Mouse (Mus musculus): Measurements from ENCODE around the gene Rorb. TPM values are rescaled to one million over a fixed set of nuclear protein-coding genes. Genes with fewer than 3 reads are reported as not detected.
A peak's percentile ranks its signal among the peaks of the same experiment; 100 is the strongest.

Rorb gene
- polyA plus RNA-seq (2014; fragmentation: Nextera tagmentation; extraction: Ambion mirVana), result 2.1 and 4.2 TPM in 2 replicates

- DNase-seq (ENCODE audit: low spot score) (peak; percentile 91), ATAC-seq (replicated peaks; ENCODE audit: insufficient number of reproducible peaks, low FRiP score, low TSS enrichment, low read depth) (peak; percentile 97)
- no peak within 1 kb of the TSS for H3K27ac ChIP-seq (replicated peaks; ENCODE audit: low read depth, low read length)
- no peaks in the 10 kb centered on the region for H3K9me3 ChIP-seq (replicated peaks; ENCODE audit: control insufficient read depth, low read length)
- peaks cover 21% of the 10 kb centered on the region for H3K27me3 ChIP-seq (ENCODE audit: control insufficient read depth, insufficient read depth, low read length)
- H3K4me3 ChIP-seq (ENCODE audit: low read depth, low read length), result peak within 1 kb of the TSS; percentile 38
- no peaks in the 10 kb centered on the region for H3K36me3 ChIP-seq (replicated peaks; ENCODE audit: control insufficient read depth, insufficient read depth, low read depth, low read length)
- 0 out of 2 replicates have a peak, but pooled peaks cover 2% of the 10 kb centered on the region for H3K4me1 ChIP-seq (ENCODE audit: control insufficient read depth, insufficient read depth, low read length)
- peak within 1 kb of the TSS; percentile 43 for H3K9ac ChIP-seq (replicated peaks; ENCODE audit: low read length)
- peak within 1 kb of the TSS; percentile 91 for H3K4me2 ChIP-seq (ENCODE audit: low read depth, low read length)
- WGBS, result under 1% methylated on average over 25 of the region's 25 CpGs
These were observed at the start of gene Rorb for GRCm38 (mm10) chr19:19110793-19111427. Gene Rorb, minus strand, starts transcription at chr19:19111196.

DNA sequence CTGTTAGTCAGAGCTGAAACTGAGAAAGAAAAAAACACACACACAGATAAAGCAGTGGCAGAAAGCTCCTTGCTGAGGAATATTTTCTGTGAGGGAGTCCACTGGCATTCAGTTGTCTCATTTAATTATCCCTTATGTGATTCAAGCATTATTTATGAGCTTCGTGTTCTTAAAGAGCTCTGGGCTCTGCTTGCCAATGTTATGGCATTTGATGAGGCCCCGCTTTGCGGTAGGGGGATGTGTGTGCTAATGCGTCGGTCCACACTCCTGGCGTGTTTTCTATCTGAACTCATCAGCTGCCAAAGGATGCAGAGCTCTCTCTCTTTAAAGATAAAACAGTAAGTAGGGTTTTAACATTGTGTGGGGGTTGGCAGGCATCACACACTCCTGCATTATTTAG lies 37.9 kb upstream of the Rorb start:
- Histone ChIP-seq H3K9ac (replicated peaks; ENCODE audit: low read length) (no peak overlapping the region), H3K4me1 (ENCODE audit: control insufficient read depth, insufficient read depth, low read length) (no peaks in the 10 kb centered on the region), H3K36me3 (replicated peaks; ENCODE audit: control insufficient read depth, insufficient read depth, low read depth, low read length) (no peaks in the 10 kb centered on the region), H3K4me3 (ENCODE audit: low read depth, low read length) (no peak overlapping the region), H3K9me3 (replicated peaks; ENCODE audit: control insufficient read depth, low read length) (no peaks in the 10 kb centered on the region), H3K27ac (replicated peaks; ENCODE audit: low read depth, low read length) (no peak overlapping the region), H3K4me2 (ENCODE audit: low read depth, low read length) (no peak overlapping the region), H3K27me3 (ENCODE audit: control insufficient read depth, insufficient read depth, low read length) (no peaks in the 10 kb centered on the region)
- no peak for ATAC-seq (replicated peaks; ENCODE audit: insufficient number of reproducible peaks, low FRiP score, low TSS enrichment, low read depth)
- DNase-seq (ENCODE audit: low spot score), result no peak
- 88% methylated on average over 6 of the region's 6 CpGs for WGBS

- DNase-seq (ENCODE audit: low spot score), result no peak
- Histone ChIP-seq H3K27ac (replicated peaks; ENCODE audit: low read depth, low read length) (no peak overlapping the region), H3K9me3 (replicated peaks; ENCODE audit: control insufficient read depth, low read length) (no peaks in the 10 kb centered on the region), H3K27me3 (ENCODE audit: control insufficient read depth, insufficient read depth, low read length) (no peaks in the 10 kb centered on the region), H3K4me1 (ENCODE audit: control insufficient read depth, insufficient read depth, low read length) (no peaks in the 10 kb centered on the region), H3K36me3 (replicated peaks; ENCODE audit: control insufficient read depth, insufficient read depth, low read depth, low read length) (no peaks in the 10 kb centered on the region), H3K4me2 (ENCODE audit: low read depth, low read length) (no peak overlapping the region), H3K4me3 (ENCODE audit: low read depth, low read length) (no peak overlapping the region), H3K9ac (replicated peaks; ENCODE audit: low read length) (no peak overlapping the region)
- WGBS, result 94% methylated on average over 4 of the region's 4 CpGs
- no peak for ATAC-seq (replicated peaks; ENCODE audit: insufficient number of reproducible peaks, low FRiP score, low TSS enrichment, low read depth)
These were observed 33.5 kb upstream of the Rorb start for GRCm38 (mm10) chr19:19144447-19144846.

DNA sequence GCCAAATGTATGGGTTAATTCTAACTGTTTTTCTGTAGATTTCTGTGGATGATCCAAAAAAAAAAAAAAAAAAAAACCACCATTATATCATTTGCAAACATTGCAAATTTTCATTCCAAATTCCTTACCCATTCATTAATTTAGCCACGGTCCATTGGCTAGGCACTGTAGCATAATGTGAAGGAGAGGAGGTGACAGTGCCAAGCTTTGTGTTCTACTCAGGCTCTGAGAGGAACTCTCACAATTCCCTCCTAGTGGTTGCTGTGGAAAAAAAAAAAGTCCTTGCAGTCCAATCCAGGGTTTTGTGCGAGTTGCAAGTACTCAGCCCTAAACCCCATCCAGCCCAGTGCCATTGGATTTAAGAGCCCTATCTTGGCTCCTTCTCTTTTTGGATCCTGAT lies 25.9 kb upstream of the Rorb start:
- no peaks in the 10 kb centered on the region for H3K4me1 ChIP-seq (ENCODE audit: control insufficient read depth, insufficient read depth, low read length)
- no peak for DNase-seq (ENCODE audit: low spot score)
- ATAC-seq (replicated peaks; ENCODE audit: insufficient number of reproducible peaks, low FRiP score, low TSS enrichment, low read depth), result no peak
- no peaks in the 10 kb centered on the region for H3K9me3 ChIP-seq (replicated peaks; ENCODE audit: control insufficient read depth, low read length)
- no peaks in the 10 kb centered on the region for H3K27me3 ChIP-seq (ENCODE audit: control insufficient read depth, insufficient read depth, low read length)
- no peak overlapping the region for H3K9ac ChIP-seq (replicated peaks; ENCODE audit: low read length)
- no peak overlapping the region for H3K27ac ChIP-seq (replicated peaks; ENCODE audit: low read depth, low read length)
- WGBS, result 61% methylated on average over 2 of the region's 2 CpGs
- no peaks in the 10 kb centered on the region for H3K36me3 ChIP-seq (replicated peaks; ENCODE audit: control insufficient read depth, insufficient read depth, low read depth, low read length)
- no peak overlapping the region for H3K4me2 ChIP-seq (ENCODE audit: low read depth, low read length)
- H3K4me3 ChIP-seq (ENCODE audit: low read depth, low read length), result no peak overlapping the region

DNA sequence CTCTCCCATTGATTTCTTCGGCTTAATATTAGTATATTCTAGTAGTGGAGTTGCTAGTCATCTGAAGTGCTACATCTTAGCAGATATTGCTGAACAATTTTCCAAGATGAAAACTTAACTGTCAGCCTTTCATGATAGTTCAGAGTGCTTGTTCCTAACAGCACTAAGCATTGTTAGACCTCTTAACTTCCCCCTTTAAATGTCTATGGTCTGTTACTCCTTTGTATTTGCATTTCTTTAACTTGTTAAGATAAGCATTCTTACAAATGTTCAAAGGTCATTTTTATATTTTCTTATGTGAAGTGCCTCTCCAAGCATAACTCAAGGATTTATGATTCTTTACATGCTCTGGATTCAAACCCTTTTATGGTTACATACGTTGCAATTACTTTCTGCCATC lies 24.8 kb upstream of the Rorb start:
- WGBS, result 84% methylated on average over 2 of the region's 2 CpGs
- no peaks in the 10 kb centered on the region for H3K27me3 ChIP-seq (ENCODE audit: control insufficient read depth, insufficient read depth, low read length)
- no peak overlapping the region for H3K4me2 ChIP-seq (ENCODE audit: low read depth, low read length)
- ATAC-seq (replicated peaks; ENCODE audit: insufficient number of reproducible peaks, low FRiP score, low TSS enrichment, low read depth) (no peak), DNase-seq (ENCODE audit: low spot score) (no peak)
- H3K4me3 ChIP-seq (ENCODE audit: low read depth, low read length), result no peak overlapping the region
- no peaks in the 10 kb centered on the region for H3K4me1 ChIP-seq (ENCODE audit: control insufficient read depth, insufficient read depth, low read length)
- no peak overlapping the region for H3K9ac ChIP-seq (replicated peaks; ENCODE audit: low read length)
- no peaks in the 10 kb centered on the region for H3K36me3 ChIP-seq (replicated peaks; ENCODE audit: control insufficient read depth, insufficient read depth, low read depth, low read length)
- H3K9me3 ChIP-seq (replicated peaks; ENCODE audit: control insufficient read depth, low read length), result no peaks in the 10 kb centered on the region
- H3K27ac ChIP-seq (replicated peaks; ENCODE audit: low read depth, low read length), result no peak overlapping the region

- 46% methylated on average over 2 of the region's 2 CpGs for WGBS
- no peak overlapping the region for H3K4me3 ChIP-seq (ENCODE audit: low read depth, low read length)
- no peaks in the 10 kb centered on the region for H3K36me3 ChIP-seq (replicated peaks; ENCODE audit: control insufficient read depth, insufficient read depth, low read depth, low read length)
- H3K9ac ChIP-seq (replicated peaks; ENCODE audit: low read length), result no peak overlapping the region
- H3K9me3 ChIP-seq (replicated peaks; ENCODE audit: control insufficient read depth, low read length), result no peaks in the 10 kb centered on the region
- ATAC-seq (replicated peaks; ENCODE audit: insufficient number of reproducible peaks, low FRiP score, low TSS enrichment, low read depth) (no peak), DNase-seq (ENCODE audit: low spot score) (no peak)
- no peak overlapping the region for H3K27ac ChIP-seq (replicated peaks; ENCODE audit: low read depth, low read length)
- H3K27me3 ChIP-seq (ENCODE audit: control insufficient read depth, insufficient read depth, low read length), result no peaks in the 10 kb centered on the region
- H3K4me2 ChIP-seq (ENCODE audit: low read depth, low read length), result no peak overlapping the region
- no peaks in the 10 kb centered on the region for H3K4me1 ChIP-seq (ENCODE audit: control insufficient read depth, insufficient read depth, low read length)
These were observed 11.3 kb upstream of the Rorb start for GRCm38 (mm10) chr19:19122324-19122723.

GRCm38 (mm10) chr19:19112180-19112579 lies 1.2 kb upstream of the Rorb start:
- no peak for ATAC-seq (replicated peaks; ENCODE audit: insufficient number of reproducible peaks, low FRiP score, low TSS enrichment, low read depth)
- 52% methylated on average over 4 of the region's 4 CpGs for WGBS
- no peak overlapping the region for H3K27ac ChIP-seq (replicated peaks; ENCODE audit: low read depth, low read length)

DNA sequence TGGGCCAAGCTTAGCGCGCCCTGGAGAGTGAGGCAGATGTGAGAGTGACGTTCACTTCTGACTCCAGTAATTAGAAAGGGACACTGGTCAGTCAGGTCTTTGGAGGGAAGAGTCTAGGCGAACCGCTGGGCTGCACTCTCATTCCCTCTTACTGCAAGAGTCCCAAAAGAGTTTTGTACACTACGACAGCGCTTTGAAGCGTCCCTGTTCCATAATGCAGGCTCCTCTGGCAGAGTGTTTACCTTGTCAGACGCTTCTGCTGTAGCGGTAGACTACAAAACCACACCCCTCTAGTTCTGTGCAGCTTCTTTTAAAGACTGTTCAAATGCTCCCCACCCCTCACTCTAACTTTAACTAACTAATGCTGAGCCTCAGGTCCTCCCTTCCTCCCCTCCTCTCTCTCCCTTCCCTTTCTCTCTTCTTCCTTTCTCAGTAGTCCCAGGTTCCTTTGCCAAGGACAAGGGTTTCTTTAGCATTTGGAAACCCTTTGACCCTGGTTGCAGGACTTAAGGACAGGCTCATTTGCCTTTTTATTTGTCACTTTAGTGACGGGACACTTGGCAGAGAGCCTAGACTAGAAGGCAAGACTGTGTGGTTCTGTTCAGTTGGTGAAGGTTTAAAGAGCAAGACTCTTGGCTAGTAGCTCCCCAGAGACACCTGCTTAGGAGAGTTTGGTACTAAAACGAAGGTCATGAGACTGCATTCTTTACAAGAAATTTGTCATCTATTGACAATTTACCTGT lies 603 bp upstream of the Rorb start:
- 0 out of 2 replicates have a peak, but pooled peaks cover 2% of the 10 kb centered on the region for H3K4me1 ChIP-seq (ENCODE audit: control insufficient read depth, insufficient read depth, low read length)
- H3K9ac ChIP-seq (replicated peaks; ENCODE audit: low read length), result no peak overlapping the region
- peak overlapping the region; percentile 38 for H3K4me3 ChIP-seq (ENCODE audit: low read depth, low read length)
- WGBS, result 3% methylated on average over 12 of the region's 12 CpGs
- ATAC-seq (replicated peaks; ENCODE audit: insufficient number of reproducible peaks, low FRiP score, low TSS enrichment, low read depth), result no peak; the same call in 1 of the 2 replicates
- H3K27me3 ChIP-seq (ENCODE audit: control insufficient read depth, insufficient read depth, low read length), result peaks cover 21% of the 10 kb centered on the region
- no peak for DNase-seq (ENCODE audit: low spot score)
- H3K36me3 ChIP-seq (replicated peaks; ENCODE audit: control insufficient read depth, insufficient read depth, low read depth, low read length), result no peaks in the 10 kb centered on the region
- no peaks in the 10 kb centered on the region for H3K9me3 ChIP-seq (replicated peaks; ENCODE audit: control insufficient read depth, low read length)
- H3K27ac ChIP-seq (replicated peaks; ENCODE audit: low read depth, low read length), result no peak overlapping the region
- peak overlapping the region; percentile 91 for H3K4me2 ChIP-seq (ENCODE audit: low read depth, low read length)

More at GRCm38 (mm10) chr19:19112180-19112579, 1.2 kb upstream of the Rorb start:
- Histone ChIP-seq H3K4me1 (ENCODE audit: control insufficient read depth, insufficient read depth, low read length) (0 out of 2 replicates have a peak, but pooled peaks cover 2% of the 10 kb centered on the region), H3K4me2 (ENCODE audit: low read depth, low read length) (no peak overlapping the region), H3K4me3 (ENCODE audit: low read depth, low read length) (no peak overlapping the region), H3K27me3 (ENCODE audit: control insufficient read depth, insufficient read depth, low read length) (peaks cover 21% of the 10 kb centered on the region), H3K9ac (replicated peaks; ENCODE audit: low read length) (no peak overlapping the region), H3K36me3 (replicated peaks; ENCODE audit: control insufficient read depth, insufficient read depth, low read depth, low read length) (no peaks in the 10 kb centered on the region), H3K9me3 (replicated peaks; ENCODE audit: control insufficient read depth, low read length) (no peaks in the 10 kb centered on the region)
- DNase-seq (ENCODE audit: low spot score), result no peak
